Mouse (Mus musculus) megakaryocyte progenitor cell, adult 5-6 weeks (primary cell): ENCODE results near the gene Mapkbp1. TPM values are rescaled to one million over a fixed set of nuclear protein-coding genes. Genes with fewer than 3 reads are reported as not detected.
A peak's percentile ranks its signal among the peaks of the same experiment; 100 is the strongest.

Source experiments
- ATAC-seq: replicated peaks from 2 replicates; pipeline ENCODE4 v1.8.0; 2016; ENCODE audit warnings: mild to moderate bottlenecking, moderate TSS enrichment, inconsistent platforms; ENCODE audit not compliant: poor library complexity
- total RNA-seq, 2 experiments: library from RNA; stranded (forward) in 1 of 2; stranded (reverse) in 1 of 2; fragments of 157-497, 149-512 nt in 1 of 2; fragments of 200-1000 nt in 1 of 2; gene quantifications; 2 replicates each; pipeline versions ENCODE4 v1.2.3 to v1.2.4; 2015 to 2017

The Mapkbp1 gene
- total RNA-seq, 2 experiments from 2014 or later = 2.3 to 4.0 TPM

DNA sequence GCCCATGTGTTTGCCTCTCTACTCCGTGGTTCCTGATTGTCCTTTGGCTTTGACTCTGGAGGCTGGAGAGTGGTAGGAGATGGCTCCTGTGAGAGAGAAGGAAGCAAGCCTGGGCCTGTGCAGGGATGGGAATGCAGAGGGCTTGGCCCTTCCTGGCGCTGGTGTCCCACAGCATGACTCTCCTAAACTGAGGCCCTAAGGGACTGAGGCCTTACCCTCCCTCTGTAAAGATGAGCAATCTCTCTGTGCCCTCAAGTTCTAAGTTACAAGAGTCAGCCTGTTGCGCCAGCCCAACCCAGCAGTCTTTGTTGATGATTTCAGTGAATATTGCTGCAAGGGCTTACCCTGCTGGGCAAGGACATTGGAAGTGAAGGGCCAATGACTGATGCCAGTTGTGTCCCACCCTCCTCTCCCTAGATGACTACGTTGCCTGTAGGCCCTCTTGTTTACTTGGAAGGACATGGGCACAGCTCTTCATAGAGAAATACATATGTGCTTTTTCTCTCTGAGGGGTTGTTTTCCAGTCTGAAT lies 35.2 kb downstream of the Mapkbp1 start:
- ATAC-seq = no peak

DNA sequence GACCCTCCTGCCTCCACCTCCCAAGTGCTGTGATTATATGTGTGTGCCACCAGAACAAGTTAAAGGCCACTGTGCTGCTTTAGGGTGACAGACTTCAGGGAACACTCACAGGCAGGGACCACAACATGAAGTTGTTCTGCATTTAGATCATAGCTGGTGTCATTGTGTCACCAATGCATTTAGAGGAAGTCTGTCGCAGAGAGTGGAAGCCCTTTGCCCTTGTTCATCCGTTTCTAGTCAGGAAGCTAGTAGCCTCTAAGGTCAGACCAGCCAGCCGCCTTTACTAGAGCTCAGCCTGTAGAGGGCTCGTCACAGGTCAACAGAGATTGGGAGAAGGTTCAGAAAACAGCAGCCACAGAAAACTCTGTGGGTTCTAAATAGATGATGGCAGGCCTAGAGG lies 36.2 kb downstream of the Mapkbp1 start:
- ATAC-seq = peak; percentile 84

DNA sequence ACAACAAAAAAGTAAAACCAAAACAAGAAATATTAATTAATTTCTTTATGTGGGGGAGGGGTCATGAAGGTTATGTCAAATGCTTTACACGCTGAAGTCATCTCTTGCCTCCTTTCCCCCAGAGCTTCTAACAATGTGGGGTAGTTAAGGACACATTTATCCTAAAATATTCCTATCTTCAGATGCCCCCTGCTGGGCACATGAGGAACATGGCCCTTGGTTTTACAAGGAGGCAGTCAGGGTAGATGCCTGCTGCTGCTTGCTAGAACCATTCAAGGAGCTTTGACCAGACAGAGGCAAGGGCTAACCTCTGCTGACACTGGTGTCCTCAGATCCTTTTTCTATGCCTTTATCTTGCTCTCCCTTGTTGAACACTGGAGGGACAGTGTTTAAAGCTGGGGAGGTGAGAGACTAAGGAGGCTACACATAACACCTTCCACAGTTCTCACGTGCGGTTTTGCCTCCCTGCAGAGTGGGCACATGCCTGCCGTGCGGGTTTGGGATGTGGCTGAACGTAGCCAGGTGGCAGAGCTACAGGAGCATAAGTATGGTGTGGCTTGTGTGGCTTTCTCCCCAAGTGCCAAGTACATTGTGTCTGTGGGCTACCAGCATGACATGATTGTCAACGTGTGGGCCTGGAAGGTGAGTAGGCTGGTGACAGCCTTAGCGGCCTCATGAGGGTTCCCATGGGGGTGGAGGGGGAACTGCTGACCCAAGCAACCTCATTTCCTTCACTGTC lies 39.1 kb downstream of the Mapkbp1 start:
- peak; percentile 73 for ATAC-seq

DNA sequence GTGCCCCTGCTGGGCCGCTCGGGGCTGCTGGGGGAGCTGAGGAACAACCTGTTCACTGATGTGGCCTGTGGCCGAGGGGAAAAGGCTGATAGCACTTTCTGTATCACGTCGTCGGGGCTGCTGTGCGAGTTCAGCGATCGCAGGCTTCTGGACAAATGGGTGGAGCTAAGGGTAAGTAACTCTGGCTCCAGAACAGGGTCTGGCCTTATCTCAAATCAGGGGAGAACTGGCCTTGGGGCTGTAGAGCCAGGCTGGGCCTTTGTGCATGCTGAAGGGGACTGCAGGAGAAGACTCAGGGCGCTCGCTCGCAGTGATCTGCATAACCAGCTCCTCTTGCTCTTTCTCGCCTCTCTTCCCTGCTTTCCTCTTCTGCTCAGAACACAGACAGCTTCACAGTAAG lies 40.4 kb downstream of the Mapkbp1 start:
- no peak for ATAC-seq

DNA sequence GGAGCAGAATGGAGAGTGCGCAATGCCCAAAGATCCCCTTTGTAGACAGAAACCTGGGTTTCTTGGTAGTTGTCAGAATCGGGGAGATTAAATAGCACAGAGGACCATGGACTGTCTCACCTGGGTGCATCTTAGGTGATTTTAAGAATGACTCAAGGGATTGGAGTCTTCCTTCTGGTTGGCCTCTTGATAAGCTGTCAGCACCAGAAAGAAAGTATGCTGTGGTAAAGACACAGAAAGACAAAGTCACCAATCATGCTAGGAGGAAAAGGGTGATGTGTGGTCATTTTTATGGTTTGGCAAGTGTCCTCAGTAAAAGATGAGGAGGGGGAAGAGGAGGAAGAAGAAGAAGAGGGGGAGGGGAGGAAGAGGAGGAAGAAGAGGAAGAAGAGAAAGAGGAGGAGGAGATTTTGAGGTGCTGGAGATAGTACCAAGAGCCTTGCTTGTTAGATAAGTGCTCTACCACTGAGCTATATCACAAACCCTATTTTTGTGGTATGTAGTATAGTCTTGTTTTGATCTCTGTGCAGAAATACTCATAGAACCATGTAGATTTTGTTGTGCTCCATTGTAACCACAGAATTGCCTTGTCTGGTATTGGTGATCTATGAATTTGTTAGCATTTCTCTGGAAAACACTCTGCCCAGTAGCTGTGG lies 41.5 kb downstream of the Mapkbp1 start:
- ATAC-seq = no peak

DNA sequence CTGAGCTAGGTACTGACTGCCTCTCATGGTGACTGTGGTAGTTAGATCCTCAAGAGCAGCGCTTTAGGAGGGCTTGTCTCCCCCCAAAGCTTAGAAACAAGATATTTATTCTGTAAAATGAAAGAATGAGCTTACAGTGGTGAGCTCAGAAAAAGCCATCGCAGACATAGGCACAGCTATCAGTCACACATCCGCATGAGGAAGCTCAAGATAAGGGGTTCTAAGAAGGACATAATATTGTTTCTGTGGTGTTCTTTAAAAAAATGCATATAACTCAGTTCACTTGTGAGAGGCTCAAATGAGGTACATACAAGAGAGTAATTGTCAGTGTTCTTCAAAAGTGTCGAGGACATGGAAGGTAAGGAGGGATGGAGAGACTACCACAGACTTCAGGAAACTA lies 43.4 kb downstream of the Mapkbp1 start:
- peak; percentile 45; the same call in 1 of the 2 replicates for ATAC-seq

DNA sequence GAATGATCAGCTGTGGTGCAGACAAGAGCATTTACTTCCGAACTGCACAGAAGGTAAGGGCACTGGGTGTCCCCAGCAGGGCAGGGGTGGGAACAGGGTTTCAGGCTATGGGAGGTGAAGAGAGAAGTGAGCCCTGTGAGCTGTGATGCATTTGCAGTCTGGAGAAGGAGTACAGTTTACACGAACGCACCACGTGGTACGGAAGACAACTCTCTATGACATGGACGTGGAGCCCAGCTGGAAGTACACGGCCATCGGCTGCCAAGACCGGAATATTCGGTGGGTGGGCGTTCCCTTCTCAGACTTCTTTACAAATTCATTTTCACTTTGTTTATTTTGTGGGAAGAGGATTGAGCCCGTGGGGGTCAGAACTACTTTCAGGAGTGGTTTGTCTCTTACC lies 45.1 kb downstream of the Mapkbp1 start:
- ATAC-seq = no peak

DNA sequence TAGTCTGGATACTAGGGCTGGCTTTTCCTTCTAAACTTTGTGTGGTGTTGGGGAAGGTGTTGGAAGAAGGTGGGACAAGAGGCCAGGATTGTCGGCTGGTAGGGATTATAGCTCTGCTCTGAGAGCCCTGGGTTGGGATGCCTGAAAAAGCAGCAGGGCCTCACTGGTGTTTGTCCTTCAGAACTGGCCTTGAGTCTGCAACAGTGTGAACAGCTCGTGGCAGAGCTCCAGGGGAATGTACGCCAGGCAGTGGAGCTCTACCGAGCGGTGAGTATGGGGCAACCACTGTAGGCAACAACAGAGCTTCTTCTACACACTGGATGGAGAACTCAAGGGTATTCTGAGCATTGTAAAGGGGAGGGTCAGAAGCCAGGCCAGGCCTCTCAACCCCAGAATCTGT lies 51.8 kb downstream of the Mapkbp1 start:
- no peak for ATAC-seq

DNA sequence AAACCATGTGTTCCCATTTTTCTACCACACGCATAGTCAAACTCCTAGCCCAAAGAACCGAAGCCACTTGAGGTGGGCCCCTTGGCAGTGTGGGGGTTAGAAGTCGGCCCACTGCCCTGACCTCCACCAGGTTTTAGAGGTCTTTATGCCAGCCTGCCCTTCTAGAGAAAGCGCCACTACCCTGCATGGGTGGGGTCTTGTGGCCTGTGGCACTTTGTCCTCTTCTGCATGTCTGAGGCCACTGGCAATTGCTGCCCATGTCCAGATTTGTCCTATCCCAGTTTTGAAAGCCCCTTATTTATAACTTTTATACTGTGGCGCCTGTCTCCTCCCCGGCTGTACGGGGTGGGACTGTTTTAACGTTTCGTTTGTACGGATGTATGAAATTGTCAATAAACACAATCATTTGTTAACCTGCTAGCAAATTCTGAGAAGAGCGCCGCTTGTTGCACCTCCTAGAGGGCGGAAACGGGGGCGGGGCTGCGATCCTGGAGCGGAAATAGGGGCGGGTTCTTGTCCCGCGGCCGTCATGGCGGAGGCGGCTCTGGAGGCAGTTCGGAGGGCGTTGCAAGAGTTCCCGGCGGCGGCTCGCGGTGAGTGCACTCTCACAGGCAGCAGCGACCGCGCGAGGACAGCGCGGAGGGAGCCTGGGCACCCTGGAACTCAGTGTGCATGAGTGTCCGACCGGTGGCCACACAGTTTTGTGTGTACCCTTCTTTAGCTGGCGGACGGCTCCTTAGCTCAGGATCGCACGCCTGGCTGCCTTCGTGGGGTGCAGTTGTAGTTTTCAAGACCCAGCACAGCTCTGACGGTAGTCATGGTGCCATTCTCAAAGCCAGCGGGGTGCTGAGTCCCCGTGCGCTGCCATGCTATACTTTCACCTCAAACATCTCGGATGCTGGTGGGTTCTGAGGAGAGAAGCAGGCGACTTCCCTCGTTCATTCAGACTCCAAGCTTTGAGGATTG lies 54.8 kb downstream of the Mapkbp1 start, which contains the start of the genes Jmjd7 and Gm28042:
TSS of gene Jmjd7 (plus strand) at position 500 of the 966 bp plus-strand sequence.
TSS of gene Gm28042 (plus strand) at position 510 of the 966 bp plus-strand sequence.
- ATAC-seq = peak; percentile 94

DNA sequence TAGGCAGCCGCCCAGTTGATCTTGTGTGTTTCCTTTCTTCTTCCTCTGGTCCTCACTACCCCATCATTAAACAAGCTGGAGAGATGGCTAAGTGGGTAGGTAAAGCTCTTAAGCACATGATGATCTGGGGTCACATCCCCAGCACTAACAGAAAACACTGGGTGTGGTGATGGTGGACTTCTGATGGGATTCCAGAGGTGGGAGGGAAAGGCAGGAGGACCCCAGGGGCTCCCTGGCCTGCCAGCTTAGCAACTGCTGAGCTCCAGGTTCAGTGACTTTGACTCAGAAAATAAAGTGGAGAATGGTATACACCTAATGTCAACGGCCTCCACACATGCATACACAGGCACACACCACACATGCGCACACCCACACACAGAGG lies 55.4 kb downstream of the Mapkbp1 start:
- peak; percentile 1; the same call in 1 of the 2 replicates for ATAC-seq

DNA sequence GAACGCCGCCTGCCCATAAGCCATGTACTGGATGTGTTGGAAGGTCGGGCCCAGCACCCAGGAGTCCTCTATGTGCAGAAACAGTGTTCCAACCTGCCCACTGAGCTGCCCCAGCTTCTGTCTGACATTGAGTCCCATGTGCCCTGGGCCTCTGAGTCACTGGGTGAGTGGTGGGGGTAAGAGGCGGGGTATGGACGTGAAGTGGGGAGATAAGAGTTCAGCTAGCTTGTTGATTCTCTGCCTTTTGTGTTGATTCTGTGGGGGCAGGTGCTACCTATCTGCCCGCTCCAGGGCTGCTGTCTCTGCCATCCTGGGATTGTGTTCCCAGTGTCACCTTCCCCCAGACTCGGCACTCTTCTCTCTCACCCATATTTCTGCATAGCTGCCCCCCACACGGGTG lies 57.9 kb downstream of the Mapkbp1 start:
- no peak for ATAC-seq

DNA sequence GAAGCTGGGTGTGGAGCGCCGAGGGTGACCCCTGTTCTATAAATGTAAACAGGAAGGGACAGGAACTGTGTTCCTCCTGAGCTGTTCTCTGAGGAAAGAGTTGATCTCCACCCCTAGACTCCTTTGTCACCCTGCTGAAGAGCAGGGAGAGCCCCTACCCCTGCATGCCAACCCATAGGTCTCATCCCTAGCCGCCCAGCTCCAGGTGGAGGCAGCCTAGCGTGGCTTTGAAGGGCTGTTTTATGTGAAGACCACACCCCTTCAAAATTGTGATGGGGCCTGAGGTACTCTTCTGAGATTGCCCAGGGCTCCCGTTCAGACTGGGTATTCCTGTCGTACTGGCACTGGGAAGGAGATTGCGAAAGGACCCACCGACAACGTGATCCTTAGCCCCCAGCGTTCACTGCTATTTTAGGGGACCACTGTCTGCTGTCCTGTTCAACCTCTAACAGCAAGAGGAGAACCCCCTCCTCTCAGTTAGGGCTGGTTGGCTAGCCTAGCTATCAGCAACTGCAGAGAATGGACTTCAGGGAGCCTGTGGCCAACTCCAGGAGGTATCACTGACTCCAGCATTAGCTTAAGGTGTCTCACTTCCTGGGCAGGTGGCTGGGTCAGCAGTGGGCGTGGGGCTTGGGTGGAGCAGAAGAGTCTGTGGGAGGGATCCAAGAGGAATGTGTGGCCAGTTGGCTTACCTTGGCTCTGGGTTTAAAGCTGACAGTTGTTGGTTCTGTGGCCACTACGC lies 60.4 kb downstream of the Mapkbp1 start, which contains the start of gene Pla2g4b:
TSS of gene Pla2g4b (plus strand) at position 692 of the 742 bp plus-strand sequence.
- no peak for ATAC-seq

DNA sequence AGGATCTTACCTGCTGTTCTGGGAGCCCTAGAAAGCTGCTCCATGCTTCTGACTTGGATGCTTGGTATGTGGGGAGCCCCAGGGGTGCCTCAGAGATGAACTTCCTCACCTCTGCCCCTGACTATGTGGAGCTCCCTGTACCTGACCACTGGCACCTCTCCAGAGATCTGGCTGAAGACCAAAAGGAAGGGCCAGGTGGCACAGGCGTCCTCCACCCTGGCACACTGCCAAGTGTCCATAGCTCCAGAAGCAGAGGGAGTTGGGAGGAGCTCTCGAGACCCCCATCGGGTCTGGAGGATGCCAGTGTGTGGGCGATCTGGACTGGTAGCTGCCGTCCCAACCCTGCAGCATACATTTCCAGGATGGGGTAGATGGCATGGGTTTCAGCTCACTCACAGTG lies 61.2 kb downstream of the Mapkbp1 start:
- no peak for ATAC-seq

DNA sequence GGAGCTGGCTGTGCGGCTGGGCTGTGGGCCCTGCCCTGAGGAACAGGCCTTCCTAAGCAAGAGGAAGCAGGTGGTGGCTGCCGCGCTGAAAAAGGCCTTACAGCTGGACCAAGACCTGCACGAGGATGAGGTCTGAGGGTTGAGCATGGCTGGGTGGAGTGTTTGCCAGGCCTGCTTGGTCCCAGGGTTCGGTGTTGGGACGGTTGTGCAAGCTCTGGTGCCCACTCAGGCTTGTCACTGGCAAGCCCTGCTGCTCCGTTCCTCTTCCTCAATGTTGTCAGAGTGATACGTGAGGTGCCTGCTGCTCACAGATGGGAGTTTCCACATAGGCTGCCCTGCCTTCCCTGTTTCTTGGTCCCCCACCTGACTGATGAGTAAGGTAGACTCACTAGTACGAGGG lies 65.2 kb downstream of the Mapkbp1 start:
- ATAC-seq = peak; percentile 87

DNA sequence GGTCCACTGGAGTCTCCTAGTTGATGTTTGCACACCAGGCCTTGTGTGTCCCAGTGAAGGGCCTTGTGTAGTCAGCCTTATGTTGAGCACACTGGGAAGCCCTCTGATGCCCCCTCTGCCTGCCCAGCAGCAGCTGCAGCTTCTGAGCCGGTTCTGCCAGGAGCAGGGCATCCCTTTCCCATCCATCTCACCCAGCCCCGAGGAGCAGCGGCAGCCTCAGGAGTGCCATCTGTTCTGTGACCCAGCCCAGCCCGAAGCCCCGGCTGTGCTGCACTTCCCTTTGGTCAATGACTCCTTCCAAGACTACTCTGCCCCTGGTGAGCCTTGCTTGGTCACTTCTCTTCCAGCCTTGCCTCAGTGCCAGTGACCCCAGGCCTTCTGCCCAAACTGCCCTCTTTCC lies 68.5 kb downstream of the Mapkbp1 start:
- no peak for ATAC-seq

DNA sequence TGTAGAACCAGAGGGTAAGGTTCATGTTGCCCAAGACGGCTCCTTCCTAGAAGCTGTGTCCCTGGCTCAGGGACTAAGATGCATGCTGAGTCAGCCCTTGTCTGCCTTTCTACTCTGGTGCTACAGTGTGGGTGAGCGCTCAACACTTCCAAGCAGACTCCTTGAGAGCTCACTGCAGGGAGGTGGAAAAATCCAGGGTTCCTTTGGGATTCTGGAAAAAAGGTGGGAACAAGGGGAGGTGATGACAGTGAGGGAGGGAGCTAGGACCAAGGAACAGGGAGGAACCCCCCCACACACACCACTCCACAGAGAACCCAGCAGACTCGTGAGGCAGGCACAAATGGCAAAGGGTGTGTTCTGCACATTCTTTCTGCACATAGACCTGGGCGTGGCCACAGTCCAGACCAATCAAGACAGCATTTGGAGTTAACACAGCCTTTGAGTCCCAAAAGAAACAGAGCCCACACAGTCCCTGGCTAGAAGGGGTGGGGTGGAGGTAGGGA lies 71.7 kb downstream of the Mapkbp1 start:
- peak; percentile 65 for ATAC-seq

DNA sequence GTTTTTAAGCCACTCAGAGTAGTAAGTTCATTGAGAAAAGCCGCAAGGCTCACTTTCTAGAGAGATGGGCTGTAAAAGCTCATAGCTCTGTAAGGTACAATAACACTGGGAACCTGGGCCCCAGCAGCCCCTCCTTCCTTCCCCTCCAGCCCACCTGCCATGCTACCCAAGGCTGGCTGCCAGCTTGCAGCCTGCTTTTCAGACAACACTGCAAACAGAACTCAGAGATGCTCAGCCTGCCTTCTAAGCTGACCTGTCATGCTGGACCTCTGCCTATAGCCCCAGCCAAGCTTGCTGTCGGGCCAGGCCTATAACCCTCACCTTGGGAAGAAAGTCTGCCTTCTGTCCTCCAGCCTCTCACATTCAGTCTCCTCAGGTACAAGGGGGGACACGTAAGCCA lies 72.2 kb downstream of the Mapkbp1 start:
- ATAC-seq = no peak

DNA sequence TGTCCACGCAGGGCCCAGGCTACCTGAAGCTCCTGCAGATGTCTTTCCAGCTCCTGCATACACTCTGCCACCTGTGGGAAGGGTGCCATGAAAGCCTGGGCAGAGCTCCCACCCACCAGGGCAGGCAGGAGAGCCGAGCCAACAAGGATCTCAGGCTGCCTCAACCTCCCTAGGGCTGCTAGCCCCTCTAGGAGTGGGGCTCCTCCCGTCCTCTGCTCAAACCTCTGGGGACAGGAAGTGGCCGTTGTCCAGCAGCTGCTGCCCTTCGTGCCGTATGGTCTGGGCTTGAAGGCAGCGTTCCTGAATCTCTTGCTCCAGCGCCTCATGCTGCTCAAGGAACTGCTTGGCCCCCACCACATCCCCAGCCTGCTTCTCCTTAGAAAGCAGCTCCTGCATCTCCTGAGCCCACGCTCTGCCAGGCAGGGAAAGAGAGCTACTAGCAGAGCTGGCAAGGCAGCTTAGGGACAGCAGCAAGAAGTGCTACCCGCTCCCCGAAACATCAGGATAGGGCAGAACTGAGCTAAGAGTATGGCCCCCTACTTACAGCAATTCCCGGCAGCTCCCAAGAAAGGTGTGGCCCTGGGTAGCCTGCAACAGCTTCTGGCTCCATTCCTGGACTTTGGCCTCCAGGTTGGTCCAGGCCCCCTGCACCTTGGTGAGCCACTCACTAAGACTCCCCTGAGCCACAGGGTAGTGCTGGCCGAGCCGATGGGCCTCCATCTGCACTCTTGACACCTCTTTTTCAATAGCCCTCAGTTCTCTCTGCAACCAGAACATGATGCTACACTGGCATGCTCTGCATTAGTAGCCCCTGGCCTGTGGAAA lies 74.2 kb downstream of the Mapkbp1 start:
- no peak for ATAC-seq

DNA sequence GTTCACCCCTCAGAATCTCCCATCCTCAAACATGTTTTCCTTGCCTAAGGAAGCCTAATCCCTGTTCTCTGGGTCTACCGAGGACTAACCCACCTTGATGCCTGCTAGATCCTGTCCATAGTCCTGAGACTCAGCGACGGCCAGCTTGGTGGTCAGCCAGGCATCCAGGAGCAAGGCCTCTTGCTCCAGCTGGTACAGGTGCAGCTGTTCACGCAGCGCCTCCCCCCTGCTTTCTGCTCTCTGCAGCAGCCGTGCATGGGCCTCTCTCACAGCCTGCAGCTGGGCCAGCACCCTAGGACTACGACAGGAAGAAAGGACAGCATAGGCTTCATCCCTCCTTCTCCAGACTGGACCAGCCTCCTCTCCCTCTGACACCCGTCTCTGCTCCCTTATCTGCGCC lies 75.7 kb downstream of the Mapkbp1 start:
- no peak for ATAC-seq
